Mouse (Mus musculus): ENCODE measurements at regions not wholly inside any gene's neighbourhood (a gene's known extent, or its start where the extent isn't known, plus 50 kb on each side); places are given as distances from the start of the nearest gene placed in this dataset.
A peak's percentile ranks its signal among the peaks of the same experiment; 100 is the strongest.

DNA sequence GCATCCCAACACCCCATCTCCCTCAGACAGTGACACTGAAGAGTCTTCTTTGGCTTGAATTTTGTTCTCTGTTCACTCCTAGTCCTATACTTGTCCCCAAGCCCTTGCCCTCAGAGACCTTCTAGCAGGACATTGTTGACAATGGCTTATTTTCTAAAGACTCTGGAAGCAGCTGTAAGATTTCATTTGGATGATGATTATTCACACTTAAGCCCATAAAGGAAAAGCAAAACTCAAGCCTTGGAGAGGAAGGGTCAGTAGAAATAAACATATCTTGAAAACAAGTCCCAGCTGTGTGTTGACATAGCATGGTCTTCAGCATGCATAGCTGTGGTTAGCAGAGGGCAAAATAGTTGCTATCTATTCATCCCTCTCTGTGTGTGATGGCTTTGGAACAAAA, 59.9 kb upstream of the Cdh11 start:
- DNase-seq (ENCODE audit: inconsistent age in 2 of 2, low spot score in 1 of 2) = no peak

GRCm38 (mm10) chr8:102860021-102860420, 74.6 kb upstream of the Cdh11 start:
- DNase-seq (ENCODE audit: inconsistent age in 2 of 2, low spot score in 1 of 2) = peak; percentile 9 to 54

GRCm38 (mm10) chr8:102899525-102899924, 114.1 kb upstream of the Cdh11 start:
- no peak for DNase-seq (ENCODE audit: inconsistent age in 2 of 2, low spot score in 1 of 2)

- DNase-seq (ENCODE audit: inconsistent age in 2 of 2, low spot score in 1 of 2) = no peak
Measured at GRCm38 (mm10) chr8:102900662-102901061, 115.2 kb upstream of the Cdh11 start.

- no peak for DNase-seq (ENCODE audit: inconsistent age in 2 of 2, low spot score in 1 of 2)
Measured at GRCm38 (mm10) chr8:102907444-102907843, 122.0 kb upstream of the Cdh11 start.

DNA sequence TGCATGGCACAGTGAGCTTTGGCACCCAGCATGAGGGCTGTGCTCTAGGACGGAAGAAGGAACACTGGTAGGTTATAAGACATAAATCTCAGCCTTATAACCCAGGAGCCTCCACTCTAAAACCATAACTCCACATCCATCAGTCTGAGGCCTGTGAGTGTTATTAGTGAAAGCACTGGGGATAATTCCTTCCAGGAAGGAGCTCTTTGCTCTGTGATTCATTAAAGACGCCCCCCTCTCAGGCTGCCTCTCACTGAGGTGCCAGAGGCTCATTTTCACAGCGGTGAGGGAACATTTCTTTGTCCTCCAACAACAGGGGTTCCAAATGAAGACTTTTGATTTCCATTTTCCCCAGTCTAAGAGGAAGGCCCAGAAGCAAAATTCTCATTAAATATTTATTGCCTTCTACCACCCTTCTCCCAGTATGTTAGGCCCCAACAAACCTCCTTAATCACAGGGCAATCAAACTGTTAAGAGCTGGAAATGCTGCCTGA, 145.9 kb upstream of the Cdh11 start:
- no peak for DNase-seq (ENCODE audit: inconsistent age in 2 of 2, low spot score in 1 of 2)

GRCm38 (mm10) chr8:102938771-102939170, 153.3 kb upstream of the Cdh11 start:
- no peak for DNase-seq (ENCODE audit: inconsistent age in 2 of 2, low spot score in 1 of 2)

GRCm38 (mm10) chr8:102945546-102945945, 160.1 kb upstream of the Cdh11 start:
- DNase-seq (ENCODE audit: inconsistent age in 2 of 2, low spot score in 1 of 2) = no peak

DNA sequence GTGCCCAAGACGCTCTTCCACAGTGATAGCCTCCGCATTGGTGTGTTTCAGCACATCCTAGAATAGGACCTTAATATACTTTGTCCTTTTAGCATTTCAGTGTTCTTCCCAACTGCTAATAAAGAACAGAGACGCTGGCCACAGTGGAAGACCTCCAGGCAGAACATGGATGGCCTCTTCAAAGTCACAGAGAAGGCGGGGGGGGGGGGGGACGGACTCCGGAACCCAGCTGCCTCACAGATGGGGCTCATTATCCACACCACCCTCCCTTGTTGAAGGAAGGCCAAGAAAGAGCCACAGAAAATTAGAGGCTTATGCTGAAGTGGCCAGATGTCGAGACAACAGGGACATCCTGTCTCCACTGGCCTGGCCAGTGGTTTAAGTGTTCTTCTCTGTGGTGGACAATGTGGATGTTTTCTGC, 192.7 kb upstream of the Cdh11 start:
- no peak for DNase-seq (ENCODE audit: inconsistent age in 2 of 2, low spot score in 1 of 2)

DNA sequence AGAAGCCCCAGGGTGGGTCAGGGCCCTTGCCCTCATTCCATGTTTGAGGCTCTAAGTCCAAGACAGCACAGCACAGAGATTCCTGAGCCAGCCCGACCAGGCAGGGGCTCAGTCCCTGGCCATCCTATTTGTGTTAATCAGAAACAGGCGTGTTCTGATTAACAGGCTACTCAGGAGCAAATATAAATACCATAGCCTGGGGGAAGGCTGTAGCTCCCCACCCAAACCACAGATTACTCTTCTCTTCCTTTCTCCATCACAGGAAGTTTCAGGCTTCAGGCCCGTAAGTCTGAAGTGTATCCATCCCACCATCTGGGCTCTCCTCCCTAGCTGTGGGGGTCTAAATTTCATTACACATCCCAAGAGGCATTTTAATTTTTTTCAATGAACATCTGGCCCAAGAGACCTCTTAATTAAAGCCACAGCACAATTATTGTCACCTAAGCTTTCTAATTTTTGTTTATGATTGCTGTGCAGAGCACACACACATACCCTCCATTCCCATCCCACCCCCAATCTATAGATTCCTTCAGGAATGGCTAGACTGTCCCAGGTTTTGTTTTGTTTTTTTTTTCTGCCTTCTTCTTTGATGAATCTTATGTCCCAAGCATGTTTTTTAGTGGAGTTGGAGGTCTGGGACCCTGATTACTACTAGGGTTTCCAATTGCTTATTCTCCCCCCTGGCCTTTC, 197.9 kb upstream of the Cdh11 start:
- DNase-seq (ENCODE audit: inconsistent age in 2 of 2, low spot score in 1 of 2) = no peak

DNA sequence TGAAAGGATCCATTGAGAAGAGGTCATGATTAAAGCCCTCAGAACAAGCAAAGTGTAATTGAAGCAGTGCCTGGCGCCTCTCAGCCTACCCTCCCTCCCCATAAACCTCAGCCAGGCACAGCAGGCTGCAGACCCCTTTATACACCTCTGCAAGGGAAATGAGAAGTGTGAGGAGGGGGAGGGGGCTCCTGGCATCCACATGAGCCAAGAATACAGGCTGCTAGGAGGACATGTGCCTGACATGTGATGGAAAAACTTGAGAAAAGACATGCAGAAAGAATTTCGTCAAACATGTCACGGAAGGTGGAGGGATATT, 198.4 kb upstream of the Cdh11 start:
- DNase-seq (ENCODE audit: inconsistent age in 2 of 2, low spot score in 1 of 2) = no peak

GRCm38 (mm10) chr8:103007284-103007984, 222.0 kb upstream of the Cdh11 start:
- DNase-seq (ENCODE audit: inconsistent age in 2 of 2, low spot score in 1 of 2) = no peak

DNA sequence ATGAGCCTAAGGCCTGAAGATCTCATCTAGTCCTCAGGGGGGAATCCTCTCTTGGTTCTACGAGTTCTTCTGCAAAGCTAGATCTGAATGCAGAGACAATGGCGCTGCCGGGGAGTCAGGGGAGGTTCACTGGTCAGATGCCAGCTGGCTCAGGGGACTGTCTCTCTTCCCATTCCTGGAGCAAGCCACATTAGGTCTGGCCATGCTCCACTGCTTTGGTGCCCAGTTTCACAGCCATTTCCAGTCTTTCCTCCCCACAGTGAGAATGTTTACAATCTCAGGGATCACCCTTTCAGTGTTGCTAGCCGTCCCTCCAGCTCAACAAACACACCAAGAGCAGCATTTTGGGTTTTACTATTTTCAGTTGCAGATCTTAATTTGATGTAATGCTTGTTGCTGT, 233.7 kb upstream of the Cdh11 start:
- peak in 1 of 2 experiments; percentile 22 for DNase-seq (ENCODE audit: inconsistent age in 2 of 2, low spot score in 1 of 2)

DNA sequence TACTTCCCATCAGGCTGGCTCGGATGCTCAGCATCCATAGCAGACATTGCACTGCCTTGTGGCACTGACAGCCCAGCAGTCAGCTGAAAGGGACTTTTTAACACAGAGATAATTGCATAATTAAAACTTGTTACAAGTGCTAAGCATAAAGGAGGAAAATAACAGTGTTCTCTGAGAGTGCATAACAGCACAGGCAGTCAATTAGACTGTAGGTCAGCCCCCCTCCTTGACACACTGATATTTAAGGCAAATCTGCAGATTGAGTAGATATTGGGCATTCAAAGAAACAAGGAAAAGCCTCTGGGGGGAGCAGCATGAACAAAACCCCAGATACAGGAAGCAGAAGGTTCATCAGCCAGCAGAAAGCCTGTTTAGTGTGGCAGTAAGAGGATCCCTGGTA, 237.8 kb upstream of the Cdh11 start:
- no peak for DNase-seq (ENCODE audit: inconsistent age in 2 of 2, low spot score in 1 of 2)

GRCm38 (mm10) chr8:103031708-103032107, 246.3 kb upstream of the Cdh11 start:
- DNase-seq (ENCODE audit: inconsistent age in 2 of 2, low spot score in 1 of 2) = no peak

- no peak for DNase-seq (ENCODE audit: inconsistent age in 2 of 2, low spot score in 1 of 2)
Measured at GRCm38 (mm10) chr8:103033956-103034355, 248.5 kb upstream of the Cdh11 start.

GRCm38 (mm10) chr8:103072079-103072635, 286.7 kb upstream of the Cdh11 start:
- DNase-seq (ENCODE audit: inconsistent age in 2 of 2, low spot score in 1 of 2) = no peak

DNA sequence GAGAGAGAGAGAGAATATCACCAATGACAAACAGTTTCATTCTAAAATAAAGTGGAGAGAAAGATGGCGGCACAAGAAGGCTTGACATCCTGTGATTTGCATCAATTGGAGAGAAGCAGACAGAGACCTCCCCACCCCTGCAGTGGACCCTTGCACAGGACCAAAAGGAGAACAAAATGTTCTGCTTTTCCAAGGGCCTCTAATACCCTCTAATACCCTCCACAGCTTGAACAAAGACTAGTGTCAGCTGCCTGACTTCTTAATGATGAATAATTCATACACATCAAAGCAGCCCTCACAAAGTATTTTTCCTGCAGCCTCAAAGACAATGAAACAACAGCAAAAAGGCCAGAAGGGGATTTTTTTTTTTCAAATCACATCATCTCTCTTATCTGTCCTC, 287.2 kb upstream of the Cdh11 start:
- no peak for DNase-seq (ENCODE audit: inconsistent age in 2 of 2, low spot score in 1 of 2)

DNA sequence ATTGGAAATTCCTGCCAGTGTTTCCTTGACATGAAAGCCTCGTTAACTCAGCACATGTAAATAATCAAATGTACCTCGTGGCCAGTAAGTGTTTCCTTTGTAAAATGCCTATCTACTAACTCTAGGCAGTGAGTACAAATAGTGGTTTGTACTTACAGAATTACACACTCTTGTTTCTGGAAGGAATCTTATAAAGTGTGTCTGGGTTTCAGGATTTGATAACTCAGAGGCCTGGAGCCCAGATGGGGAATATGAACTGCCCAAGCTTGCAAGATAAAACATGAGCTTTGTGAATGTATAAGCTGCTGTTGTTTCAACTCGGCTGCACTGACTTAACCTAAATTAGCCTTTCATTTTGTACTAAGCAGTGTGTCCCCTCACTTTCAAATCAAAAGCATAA, 293.1 kb upstream of the Cdh11 start:
- DNase-seq (ENCODE audit: inconsistent age in 2 of 2, low spot score in 1 of 2) = no peak

DNA sequence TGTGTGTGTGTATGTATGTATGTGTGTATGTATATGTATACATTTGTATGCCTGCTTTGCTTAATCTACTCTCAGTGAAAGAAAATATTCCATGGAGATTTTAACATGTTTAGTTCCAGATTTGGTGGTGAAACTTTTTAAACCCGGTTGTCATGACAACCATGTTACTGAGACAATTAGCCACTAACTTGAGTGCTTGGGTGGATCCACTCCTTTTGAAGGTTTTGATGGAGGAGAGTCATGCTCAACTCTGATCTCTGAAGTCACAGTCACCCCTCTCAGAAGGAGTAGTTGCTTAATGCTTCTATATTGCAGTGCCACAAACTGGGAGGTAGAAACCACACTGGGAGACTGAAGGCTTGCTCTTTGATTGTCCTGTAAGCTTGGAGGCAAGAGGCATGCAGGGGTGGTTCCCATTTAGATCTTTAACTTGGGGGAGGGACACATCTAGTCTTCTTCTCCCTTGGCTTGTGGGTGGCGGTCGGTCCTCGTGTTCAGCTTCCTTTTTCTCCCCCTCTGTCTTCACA, 301.6 kb upstream of the Cdh11 start:
- DNase-seq (ENCODE audit: inconsistent age in 2 of 2, low spot score in 1 of 2) = no peak

DNA sequence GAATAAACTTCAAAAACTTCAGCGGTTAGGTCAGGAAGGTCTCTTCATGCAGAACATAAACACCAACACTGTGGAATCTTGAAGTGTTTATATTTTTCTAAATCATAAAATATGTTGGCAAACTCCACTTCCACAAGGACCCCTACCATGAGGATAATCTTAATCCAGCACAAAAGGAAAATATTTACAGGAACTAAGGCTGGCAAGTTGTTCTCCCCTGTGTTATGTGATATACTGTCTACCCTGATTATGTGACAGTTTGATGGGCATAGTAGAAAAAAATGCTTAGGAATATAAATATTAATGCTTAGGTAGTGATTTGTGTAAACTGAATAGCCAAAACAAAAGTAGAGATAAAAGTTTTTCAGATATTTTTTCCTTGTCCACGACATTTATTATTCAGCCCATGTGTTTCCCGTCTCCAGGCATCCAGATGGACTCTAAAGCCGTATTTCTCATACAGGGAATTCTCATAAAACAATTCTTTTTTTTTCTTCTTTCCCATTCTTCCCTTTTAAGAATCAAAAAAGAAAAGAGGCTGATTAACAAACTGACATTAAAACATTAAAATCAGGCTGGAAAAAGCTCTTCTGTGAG, 311.2 kb upstream of the Cdh11 start:
- DNase-seq (ENCODE audit: inconsistent age in 2 of 2, low spot score in 1 of 2) = no peak

- DNase-seq (ENCODE audit: inconsistent age in 2 of 2, low spot score in 1 of 2) = peak; percentile 87 to 93
Measured at GRCm38 (mm10) chr8:103125581-103125980, 340.1 kb upstream of the Cdh11 start.

Measured in adrenal gland, adult (tissue).